Mouse (Mus musculus) embryo, embryonic 10.5 days (tissue): Measurements from ENCODE around the gene Gm10065.

ENCODE experiments used
- DNase-seq: peaks from one replicate; pipeline ENCODE4 v3.0.0-alpha.2; 2015; ENCODE audit warnings: low spot score

The Gm10065 gene

GRCm38 (mm10) chr13:21435476-21435875 is 43.8 kb downstream of the Gm10065 start:
- no peak for DNase-seq
